ENCODE assay signal across 19 mouse cellular contexts in the genomic region with DNA sequence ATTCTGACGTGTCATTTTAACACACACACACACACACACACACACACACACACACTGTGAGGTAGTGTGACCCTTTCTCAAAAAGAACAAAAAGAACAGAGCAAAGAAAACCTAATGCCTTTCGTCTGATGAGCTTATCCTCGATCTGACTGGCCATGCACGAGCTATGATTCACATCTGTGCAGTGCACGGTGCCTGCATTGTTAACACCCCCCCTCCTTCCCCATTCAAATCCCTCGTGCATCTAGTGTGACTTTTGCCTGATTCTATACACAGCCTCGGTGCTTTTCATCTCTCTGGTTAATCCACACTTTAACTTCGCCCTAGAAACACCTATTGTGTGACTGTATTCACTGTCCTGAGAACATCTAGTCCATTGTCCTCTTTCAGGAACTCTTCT. TPM values are rescaled to one million over a fixed set of nuclear protein-coding genes. Genes with fewer than 3 reads are reported as not detected.
A peak's percentile ranks its signal among the peaks of the same experiment; 100 is the strongest.
DNase-seq lines count a peak whose midpoint lies in the region; ATAC-seq and TF ChIP-seq lines count a peak whose summit lies in the region.
"Had no signal": no experiment of that assay in that cellular context is flagged by ENCODE, and none has a peak within 500 bp of the region (broad histone marks: within the 10 kb centered on the region; RNA-seq: fewer than 3 reads in every experiment).

No protein-coding gene starts in this region.

- no peak for TF ChIP-seq CTCF in brain, embryonic 14.5 days (IDR thresholded peaks at IDR 0.05; ENCODE audit: borderline replicate concordance, extremely low read depth, insufficient read depth, insufficient read length)

- no peak for ATAC-seq in forebrain, embryonic 14.5 days
- ATAC-seq in forebrain, embryonic 11.5 days (replicated peaks; ENCODE audit: low FRiP score): no peak
- no peak for ATAC-seq in midbrain, embryonic 14.5 days (ENCODE audit: low FRiP score, low TSS enrichment)
- ATAC-seq: intestine, embryonic 16.5 days; liver, postnatal 0 days; lung, postnatal 0 days had no signal

- WGBS in forebrain, embryonic 14.5 days: 8% methylated on average over 8 of the region's 8 CpGs
- WGBS in forebrain, embryonic 11.5 days: 17% methylated on average over 8 of the region's 8 CpGs
- WGBS in midbrain, embryonic 14.5 days: 6% methylated on average over 8 of the region's 8 CpGs

- no peak overlapping the region for H3K27ac ChIP-seq in forebrain, embryonic 14.5 days (ENCODE audit: low read depth, low read length)
- no peak overlapping the region for H3K27ac ChIP-seq in forebrain, embryonic 11.5 days (ENCODE audit: low read depth, low read length)
- H3K27ac ChIP-seq in midbrain, embryonic 14.5 days (replicated peaks; ENCODE audit: low read depth, low read length): no peak overlapping the region
- H3K27ac ChIP-seq: kidney, embryonic 15.5 days; limb, embryonic 12.5 days had no signal

- TF ChIP-seq POLR2A in brain, embryonic 14.5 days (IDR thresholded peaks at IDR 0.05; ENCODE audit: borderline replicate concordance, extremely low read depth, insufficient read depth, insufficient read length, poor library complexity, severe bottlenecking): no peak

- H3K27me3 ChIP-seq in forebrain, embryonic 14.5 days (replicated peaks; ENCODE audit: control insufficient read depth, insufficient read depth, low read length): no peaks in the 10 kb centered on the region
- no peaks in the 10 kb centered on the region for H3K27me3 ChIP-seq in forebrain, embryonic 11.5 days (ENCODE audit: control insufficient read depth, insufficient read depth, low read length)
- no peaks in the 10 kb centered on the region for H3K27me3 ChIP-seq in midbrain, embryonic 14.5 days (ENCODE audit: control insufficient read depth, insufficient read depth, low read length)
- H3K27me3 ChIP-seq: kidney, embryonic 15.5 days; limb, embryonic 12.5 days had no signal

- peaks cover 37% of the 10 kb centered on the region for H3K4me1 ChIP-seq in forebrain, embryonic 14.5 days (ENCODE audit: control insufficient read depth, insufficient read depth, low read length)
- peaks cover 23% of the 10 kb centered on the region for H3K4me1 ChIP-seq in forebrain, embryonic 11.5 days (replicated peaks; ENCODE audit: control insufficient read depth, insufficient read depth, low read length)
- peaks cover 73% of the 10 kb centered on the region for H3K4me1 ChIP-seq in midbrain, embryonic 14.5 days (ENCODE audit: control insufficient read depth, insufficient read depth, low read length)

- peak; percentile 18 for DNase-seq in forebrain, embryonic 14.5 days (ENCODE audit: low spot score)
- DNase-seq in forebrain, embryonic 11.5 days (ENCODE audit: low spot score): no peak
- peak; percentile 37 for DNase-seq in NIH3T3 (ENCODE audit: low read depth)
- DNase-seq in brain, embryonic 14.5 days (ENCODE audit: low read depth): peak; percentile 53
- peak; percentile 50 for DNase-seq in midbrain, embryonic 14.5 days
- DNase-seq in lung, postnatal 14 days: no peak
- DNase-seq in kidney, adult 11 months: no peak
- DNase-seq: adrenal gland, adult 2 months; cerebellum, adult 8-10 months; gastrocnemius, postnatal 10 days; kidney, postnatal 36 days; layer of hippocampus, postnatal 36 days; liver, postnatal 0 days had no signal

- no peaks in the 10 kb centered on the region for H3K36me3 ChIP-seq in forebrain, embryonic 14.5 days (ENCODE audit: control insufficient read depth, insufficient read depth, low read length)
- no peaks in the 10 kb centered on the region for H3K36me3 ChIP-seq in forebrain, embryonic 11.5 days (ENCODE audit: control insufficient read depth, insufficient read depth, low read length)
- H3K36me3 ChIP-seq in midbrain, embryonic 14.5 days (ENCODE audit: control insufficient read depth, insufficient read depth, low read length): no peaks in the 10 kb centered on the region
- H3K36me3 ChIP-seq: kidney, embryonic 15.5 days; limb, embryonic 12.5 days had no signal

- H3K9ac ChIP-seq in forebrain, embryonic 14.5 days (ENCODE audit: low read length): no peak overlapping the region
- no peak overlapping the region for H3K9ac ChIP-seq in forebrain, embryonic 11.5 days (ENCODE audit: low read length)
- no peak overlapping the region for H3K9ac ChIP-seq in midbrain, embryonic 14.5 days (replicated peaks; ENCODE audit: low read length)
- H3K9ac ChIP-seq: kidney, embryonic 15.5 days; limb, embryonic 12.5 days; liver, postnatal 0 days had no signal

- H3K4me2 ChIP-seq in forebrain, embryonic 14.5 days (ENCODE audit: low read length): no peak overlapping the region
- H3K4me2 ChIP-seq in forebrain, embryonic 11.5 days (ENCODE audit: low read depth, low read length, severe bottlenecking): no peak overlapping the region
- H3K4me2 ChIP-seq in midbrain, embryonic 14.5 days (ENCODE audit: low read length): peak overlapping the region; percentile 2
- H3K4me2 ChIP-seq: heart, embryonic 11.5 days; kidney, embryonic 15.5 days; limb, embryonic 12.5 days; liver, embryonic 11.5 days had no signal

- H3K9me3 ChIP-seq in forebrain, embryonic 14.5 days (replicated peaks; ENCODE audit: control insufficient read depth, low read length): no peaks in the 10 kb centered on the region
- H3K9me3 ChIP-seq in forebrain, embryonic 11.5 days (ENCODE audit: control insufficient read depth, low read length): no peaks in the 10 kb centered on the region
- no peaks in the 10 kb centered on the region for H3K9me3 ChIP-seq in midbrain, embryonic 14.5 days (ENCODE audit: control insufficient read depth, low read length)
- H3K9me3 ChIP-seq: kidney, embryonic 15.5 days; limb, embryonic 12.5 days had no signal

- no peak overlapping the region for H3K4me3 ChIP-seq in forebrain, embryonic 14.5 days (ENCODE audit: low read depth, low read length)
- H3K4me3 ChIP-seq in forebrain, embryonic 11.5 days (ENCODE audit: low read depth, low read length): no peak overlapping the region
- no peak overlapping the region for H3K4me3 ChIP-seq in midbrain, embryonic 14.5 days (replicated peaks; ENCODE audit: low read depth, low read length)
- H3K4me3 ChIP-seq: kidney, embryonic 15.5 days; limb, embryonic 12.5 days had no signal

RNA-seq across cellular contexts. Expression of a gene that starts 14.5 kb away (rescaled TPM):
- polyA plus RNA-seq in forebrain, embryonic 14.5 days (2014; fragmentation: Nextera tagmentation; extraction: Ambion mirVana): 31.4 and 46.7 TPM in 2 replicates
- polyA plus RNA-seq in forebrain, embryonic 11.5 days (2014; fragmentation: Nextera tagmentation; extraction: Ambion mirVana): 37.8 and 38.5 TPM in 2 replicates
- 61.0 and 112 TPM in 2 replicates for polyA plus RNA-seq in brain, embryonic 14.5 days (2012; rRNA removed)
- polyA plus RNA-seq in midbrain, embryonic 14.5 days (2014; fragmentation: Nextera tagmentation; extraction: Ambion mirVana): 58.6 and 68.8 TPM in 2 replicates

Comparison
In these comparisons a context has a peak if more than half of its experiments do, and no peak if none do; other contexts are left out.
1. DNase-seq: peak in forebrain, embryonic 14.5 days (single experiment), NIH3T3 (single experiment), brain, embryonic 14.5 days (single experiment) and midbrain, embryonic 14.5 days (single experiment); none in forebrain, embryonic 11.5 days (single experiment), lung, postnatal 14 days (single experiment) and kidney, adult 11 months (single experiment).